Mouse (Mus musculus): Measurements from ENCODE around the gene Telo2. TPM values are rescaled to one million over a fixed set of nuclear protein-coding genes. Genes with fewer than 3 reads are reported as not detected.

The Telo2 gene
- polyA plus RNA-seq, 1 experiment from 2014 or later: 28.8 TPM

DNA sequence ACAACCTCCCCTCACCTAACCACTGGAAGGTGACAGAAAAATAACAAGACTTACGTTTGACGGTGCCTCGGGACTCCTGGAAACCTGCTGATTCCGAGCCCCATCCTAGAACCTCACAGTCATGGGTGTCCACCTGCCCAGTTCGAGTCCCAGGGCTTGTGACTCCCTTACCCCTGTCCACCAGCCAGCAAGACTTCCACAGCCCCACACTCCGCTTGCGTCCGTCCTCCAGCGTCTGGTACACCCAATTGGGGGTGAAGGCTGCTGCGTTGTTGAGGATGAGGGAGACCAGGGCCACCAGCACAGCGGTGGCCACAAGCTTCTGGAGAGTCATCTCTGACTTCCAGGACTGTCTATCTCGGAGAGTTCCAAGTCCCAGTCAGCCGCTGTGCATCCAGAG, 35.6 kb downstream of the Telo2 start:
- no peak overlapping the region; the same call in 1 of the 2 replicates for H3K4me2 ChIP-seq (ENCODE audit: low read depth, severe bottlenecking)
- 91% methylated on average over 13 of the region's 13 CpGs for WGBS
- peaks cover 2% of the 10 kb centered on the region; the same call in 1 of the 2 replicates for H3K36me3 ChIP-seq (ENCODE audit: control insufficient read depth, insufficient read depth, low read length)
- H3K27me3 ChIP-seq (ENCODE audit: control insufficient read depth, insufficient read depth, low read length): no peaks in the 10 kb centered on the region
- H3K4me3 ChIP-seq (ENCODE audit: low read depth, low read length): peak overlapping the region; percentile 10
- DNase-seq (ENCODE audit: low spot score) (no peak), ATAC-seq (ENCODE audit: insufficient number of reproducible peaks, low FRiP score, low TSS enrichment, low read depth) (no peak)
- no peaks in the 10 kb centered on the region for H3K9me3 ChIP-seq (ENCODE audit: control insufficient read depth, low read length)
- H3K27ac ChIP-seq (replicated peaks; ENCODE audit: low read depth, low read length): peak overlapping the region; percentile 30; the same call in 1 of the 2 replicates
- H3K9ac ChIP-seq (ENCODE audit: low read length): 0 out of 2 replicates have a peak overlapping the region, but pooled peaks have one; percentile 7
- H3K4me1 ChIP-seq (ENCODE audit: control insufficient read depth, insufficient read depth, low read length): peaks cover 28% of the 10 kb centered on the region

DNA sequence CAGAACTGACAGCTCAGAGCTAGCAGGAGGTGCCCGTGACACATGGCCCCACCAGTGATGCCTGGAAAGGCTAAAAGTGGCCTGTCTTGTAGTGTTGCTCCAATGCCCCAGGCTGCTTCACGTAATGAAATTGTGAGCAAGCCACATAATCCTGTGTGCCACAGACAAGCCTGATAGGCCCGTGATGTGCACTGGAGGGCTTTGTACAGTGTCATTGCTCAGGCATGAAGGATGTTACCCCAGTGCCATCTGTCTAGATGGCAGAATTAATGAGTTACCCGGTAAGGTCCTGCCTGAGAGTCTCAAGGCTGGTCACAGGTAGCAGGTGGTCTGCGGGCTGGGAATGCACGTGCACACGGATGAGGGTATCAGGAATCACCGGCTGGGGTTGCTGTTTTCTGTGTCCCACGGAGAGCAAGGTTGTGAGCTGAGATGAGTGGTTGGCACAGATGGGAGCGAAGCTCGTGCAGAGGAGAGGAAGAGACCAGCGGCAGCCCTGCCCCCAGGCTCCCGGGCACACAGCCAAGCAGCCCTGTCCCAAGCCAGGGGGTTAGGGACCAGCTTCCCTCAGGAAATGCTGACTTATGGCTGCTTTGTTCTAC, 37.9 kb downstream of the Telo2 start:
- no peak overlapping the region for H3K27ac ChIP-seq (replicated peaks; ENCODE audit: low read depth, low read length)
- H3K9me3 ChIP-seq (ENCODE audit: control insufficient read depth, low read length): no peaks in the 10 kb centered on the region
- H3K27me3 ChIP-seq (ENCODE audit: control insufficient read depth, insufficient read depth, low read length): no peaks in the 10 kb centered on the region
- DNase-seq (ENCODE audit: low spot score) (no peak), ATAC-seq (ENCODE audit: insufficient number of reproducible peaks, low FRiP score, low TSS enrichment, low read depth) (no peak)
- H3K4me1 ChIP-seq (ENCODE audit: control insufficient read depth, insufficient read depth, low read length): peaks cover 12% of the 10 kb centered on the region
- no peak overlapping the region for H3K4me2 ChIP-seq (ENCODE audit: low read depth, severe bottlenecking)
- peaks cover 2% of the 10 kb centered on the region; the same call in 1 of the 2 replicates for H3K36me3 ChIP-seq (ENCODE audit: control insufficient read depth, insufficient read depth, low read length)
- WGBS: 90% methylated on average over 13 of the region's 13 CpGs
- H3K4me3 ChIP-seq (ENCODE audit: low read depth, low read length): no peak overlapping the region
- H3K9ac ChIP-seq (ENCODE audit: low read length): no peak overlapping the region

- no peak overlapping the region for H3K9ac ChIP-seq (ENCODE audit: low read length)
- 92% methylated on average over 4 of the region's 4 CpGs for WGBS
- H3K4me3 ChIP-seq (ENCODE audit: low read depth, low read length): no peak overlapping the region
- no peak for ATAC-seq (ENCODE audit: insufficient number of reproducible peaks, low FRiP score, low TSS enrichment, low read depth)
- no peaks in the 10 kb centered on the region for H3K9me3 ChIP-seq (ENCODE audit: control insufficient read depth, low read length)
- H3K36me3 ChIP-seq (ENCODE audit: control insufficient read depth, insufficient read depth, low read length): peaks cover 2% of the 10 kb centered on the region; the same call in 1 of the 2 replicates
- H3K27ac ChIP-seq (replicated peaks; ENCODE audit: low read depth, low read length): no peak overlapping the region
- H3K4me2 ChIP-seq (ENCODE audit: low read depth, severe bottlenecking): no peak overlapping the region
- no peaks in the 10 kb centered on the region for H3K27me3 ChIP-seq (ENCODE audit: control insufficient read depth, insufficient read depth, low read length)
- no peak for DNase-seq (ENCODE audit: low spot score)
- 0 out of 2 replicates have a peak, but pooled peaks cover 8% of the 10 kb centered on the region for H3K4me1 ChIP-seq (ENCODE audit: control insufficient read depth, insufficient read depth, low read length)
Measured at GRCm38 (mm10) chr17:25076906-25077305, 38.9 kb downstream of the Telo2 start.

GRCm38 (mm10) chr17:25068690-25069089, 47.1 kb downstream of the Telo2 start:
- WGBS: 76% methylated on average over 2 of the region's 2 CpGs
- no peaks in the 10 kb centered on the region for H3K4me1 ChIP-seq (ENCODE audit: control insufficient read depth, insufficient read depth, low read length)
- no peak overlapping the region for H3K27ac ChIP-seq (replicated peaks; ENCODE audit: low read depth, low read length)
- no peak for ATAC-seq (ENCODE audit: insufficient number of reproducible peaks, low FRiP score, low TSS enrichment, low read depth)
- H3K4me3 ChIP-seq (ENCODE audit: low read depth, low read length): no peak overlapping the region
- H3K4me2 ChIP-seq (ENCODE audit: low read depth, severe bottlenecking): no peak overlapping the region
- H3K9me3 ChIP-seq (ENCODE audit: control insufficient read depth, low read length): no peaks in the 10 kb centered on the region
- H3K36me3 ChIP-seq (ENCODE audit: control insufficient read depth, insufficient read depth, low read length): no peaks in the 10 kb centered on the region
- no peak for DNase-seq (ENCODE audit: low spot score)
- no peak overlapping the region for H3K9ac ChIP-seq (ENCODE audit: low read length)
- H3K27me3 ChIP-seq (ENCODE audit: control insufficient read depth, insufficient read depth, low read length): no peaks in the 10 kb centered on the region

GRCm38 (mm10) chr17:25067442-25067851, 48.3 kb downstream of the Telo2 start:
- H3K4me3 ChIP-seq (ENCODE audit: low read depth, low read length): no peak overlapping the region
- no peaks in the 10 kb centered on the region for H3K27me3 ChIP-seq (ENCODE audit: control insufficient read depth, insufficient read depth, low read length)
- H3K4me2 ChIP-seq (ENCODE audit: low read depth, severe bottlenecking): no peak overlapping the region
- H3K9ac ChIP-seq (ENCODE audit: low read length): no peak overlapping the region
- no peaks in the 10 kb centered on the region for H3K36me3 ChIP-seq (ENCODE audit: control insufficient read depth, insufficient read depth, low read length)
- no peaks in the 10 kb centered on the region for H3K9me3 ChIP-seq (ENCODE audit: control insufficient read depth, low read length)
- 72% methylated on average over 8 of the region's 8 CpGs for WGBS
- ATAC-seq (ENCODE audit: insufficient number of reproducible peaks, low FRiP score, low TSS enrichment, low read depth): no peak
- DNase-seq (ENCODE audit: low spot score): no peak
- H3K27ac ChIP-seq (replicated peaks; ENCODE audit: low read depth, low read length): no peak overlapping the region
- H3K4me1 ChIP-seq (ENCODE audit: control insufficient read depth, insufficient read depth, low read length): no peaks in the 10 kb centered on the region

DNA sequence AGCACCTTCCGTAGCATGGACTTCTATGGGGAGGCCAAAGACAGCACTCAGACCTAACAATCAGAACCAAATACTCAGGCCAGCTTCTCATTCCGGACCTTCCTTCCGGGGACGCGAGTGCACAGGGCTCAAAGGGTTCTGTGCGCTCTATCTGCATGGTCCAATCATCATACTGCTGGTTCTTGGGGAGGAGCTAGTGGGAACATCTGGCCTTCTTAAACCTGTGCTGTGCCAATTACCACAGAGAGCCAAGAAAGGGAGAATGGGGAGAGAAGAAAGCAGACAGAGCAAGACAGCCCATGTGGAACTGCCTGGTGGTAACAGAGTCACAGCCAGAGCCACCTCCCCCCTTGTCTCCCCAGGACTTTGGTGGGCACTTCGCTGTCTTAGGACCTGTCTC, 49.2 kb downstream of the Telo2 start:
- ATAC-seq (ENCODE audit: insufficient number of reproducible peaks, low FRiP score, low TSS enrichment, low read depth): no peak
- no peaks in the 10 kb centered on the region for H3K9me3 ChIP-seq (ENCODE audit: control insufficient read depth, low read length)
- no peak overlapping the region for H3K9ac ChIP-seq (ENCODE audit: low read length)
- no peak overlapping the region for H3K4me3 ChIP-seq (ENCODE audit: low read depth, low read length)
- no peak overlapping the region for H3K4me2 ChIP-seq (ENCODE audit: low read depth, severe bottlenecking)
- no peak for DNase-seq (ENCODE audit: low spot score)
- H3K27ac ChIP-seq (replicated peaks; ENCODE audit: low read depth, low read length): no peak overlapping the region
- H3K36me3 ChIP-seq (ENCODE audit: control insufficient read depth, insufficient read depth, low read length): peaks cover 4% of the 10 kb centered on the region; the same call in 1 of the 2 replicates
- 93% methylated on average over 7 of the region's 7 CpGs for WGBS
- H3K4me1 ChIP-seq (ENCODE audit: control insufficient read depth, insufficient read depth, low read length): no peaks in the 10 kb centered on the region
- H3K27me3 ChIP-seq (ENCODE audit: control insufficient read depth, insufficient read depth, low read length): no peaks in the 10 kb centered on the region

GRCm38 (mm10) chr17:25065189-25065588, 50.6 kb downstream of the Telo2 start:
- peaks cover 4% of the 10 kb centered on the region; the same call in 1 of the 2 replicates for H3K36me3 ChIP-seq (ENCODE audit: control insufficient read depth, insufficient read depth, low read length)

DNA sequence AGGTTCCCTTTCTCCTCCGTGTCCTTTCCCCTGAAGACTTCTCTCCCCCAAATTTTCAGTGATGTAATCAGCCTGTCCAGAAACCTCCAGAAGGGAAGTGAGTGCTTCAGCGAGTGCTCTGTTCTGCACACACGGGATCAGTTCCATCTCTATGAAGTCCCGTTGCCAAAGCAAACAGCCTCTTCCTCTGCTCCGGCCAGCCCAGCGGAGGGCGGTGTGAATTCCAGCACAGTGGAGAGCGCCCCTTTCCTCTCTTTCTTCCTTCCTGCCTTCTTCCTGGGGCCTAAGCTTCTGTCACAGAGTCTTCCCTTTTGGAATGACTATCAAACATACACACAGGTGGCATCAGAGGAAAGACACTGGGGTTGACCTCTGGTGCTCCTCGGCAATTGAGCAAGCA, 51.4 kb downstream of the Telo2 start:
- 84% methylated on average over 9 of the region's 9 CpGs for WGBS
- no peak for ATAC-seq (ENCODE audit: insufficient number of reproducible peaks, low FRiP score, low TSS enrichment, low read depth)
- Histone ChIP-seq H3K4me3 (ENCODE audit: low read depth, low read length) (no peak overlapping the region), H3K9ac (ENCODE audit: low read length) (no peak overlapping the region), H3K9me3 (ENCODE audit: control insufficient read depth, low read length) (no peaks in the 10 kb centered on the region), H3K27me3 (ENCODE audit: control insufficient read depth, insufficient read depth, low read length) (no peaks in the 10 kb centered on the region), H3K27ac (replicated peaks; ENCODE audit: low read depth, low read length) (no peak overlapping the region), H3K4me1 (ENCODE audit: control insufficient read depth, insufficient read depth, low read length) (no peaks in the 10 kb centered on the region), H3K36me3 (ENCODE audit: control insufficient read depth, insufficient read depth, low read length) (peaks cover 4% of the 10 kb centered on the region; the same call in 1 of the 2 replicates), H3K4me2 (ENCODE audit: low read depth, severe bottlenecking) (no peak overlapping the region)
- DNase-seq (ENCODE audit: low spot score): no peak

More at GRCm38 (mm10) chr17:25065189-25065588, 50.6 kb downstream of the Telo2 start:
- no peak overlapping the region for H3K4me2 ChIP-seq (ENCODE audit: low read depth, severe bottlenecking)
- H3K4me1 ChIP-seq (ENCODE audit: control insufficient read depth, insufficient read depth, low read length): no peaks in the 10 kb centered on the region
- no peaks in the 10 kb centered on the region for H3K9me3 ChIP-seq (ENCODE audit: control insufficient read depth, low read length)
- DNase-seq (ENCODE audit: low spot score) (no peak), ATAC-seq (ENCODE audit: insufficient number of reproducible peaks, low FRiP score, low TSS enrichment, low read depth) (no peak)
- H3K27ac ChIP-seq (replicated peaks; ENCODE audit: low read depth, low read length): no peak overlapping the region
- H3K9ac ChIP-seq (ENCODE audit: low read length): no peak overlapping the region
- no peaks in the 10 kb centered on the region for H3K27me3 ChIP-seq (ENCODE audit: control insufficient read depth, insufficient read depth, low read length)
- WGBS: 90% methylated on average over 3 of the region's 3 CpGs
- no peak overlapping the region for H3K4me3 ChIP-seq (ENCODE audit: low read depth, low read length)

- ATAC-seq (ENCODE audit: insufficient number of reproducible peaks, low FRiP score, low TSS enrichment, low read depth): no peak
- no peaks in the 10 kb centered on the region for H3K27me3 ChIP-seq (ENCODE audit: control insufficient read depth, insufficient read depth, low read length)
- no peak overlapping the region for H3K27ac ChIP-seq (replicated peaks; ENCODE audit: low read depth, low read length)
- peaks cover 4% of the 10 kb centered on the region; the same call in 1 of the 2 replicates for H3K36me3 ChIP-seq (ENCODE audit: control insufficient read depth, insufficient read depth, low read length)
- 92% methylated on average over 12 of the region's 12 CpGs for WGBS
- no peak overlapping the region for H3K4me2 ChIP-seq (ENCODE audit: low read depth, severe bottlenecking)
- no peak for DNase-seq (ENCODE audit: low spot score)
- H3K4me3 ChIP-seq (ENCODE audit: low read depth, low read length): no peak overlapping the region
- H3K9me3 ChIP-seq (ENCODE audit: control insufficient read depth, low read length): no peaks in the 10 kb centered on the region
- H3K4me1 ChIP-seq (ENCODE audit: control insufficient read depth, insufficient read depth, low read length): no peaks in the 10 kb centered on the region
- no peak overlapping the region for H3K9ac ChIP-seq (ENCODE audit: low read length)
Measured at GRCm38 (mm10) chr17:25063872-25064271, 51.9 kb downstream of the Telo2 start.
